Mouse (Mus musculus) C2C12 (cell line): ENCODE data around the gene Cope.

Experiments used
- CEBPB ChIP-seq: IDR thresholded peaks from one replicate; pipeline ENCODE4 v1.6.1; 2011; ENCODE audit warnings: low read depth, mild to moderate bottlenecking, control low read depth, moderate library complexity
- CTCF ChIP-seq: IDR thresholded peaks from one replicate; pipeline ENCODE4 v1.5.1; 2011; ENCODE audit not compliant: control insufficient read depth, insufficient read depth, insufficient read length
- MAX ChIP-seq: IDR thresholded peaks from one replicate; pipeline ENCODE4 v1.6.1; 2011; ENCODE audit warnings: mild to moderate bottlenecking, control low read depth
- USF1 ChIP-seq: IDR thresholded peaks from one replicate; pipeline ENCODE4 v1.6.1; 2011; ENCODE audit warnings: low read depth, mild to moderate bottlenecking, control low read depth, moderate library complexity

GRCm38 (mm10) chr8:70329124-70329834 lies 27.0 kb downstream of the Cope start, which contains the start of gene Gdf1:
- TF ChIP-seq CTCF (no peak), USF1 (no peak), MAX (no peak), CEBPB (no peak)
